Mouse (Mus musculus): ENCODE measurements around the gene Srp72.

GRCm38 (mm10) chr5:77010352-77010751 is 35.9 kb downstream of the Srp72 start:
- TF ChIP-seq TAL1 (IDR thresholded peaks at IDR 0.05; ENCODE audit: low read length) (no peak), GATA1 (IDR thresholded peaks at IDR 0.05; ENCODE audit: low read length) (no peak)

All from erythroblast, embryonic 14.5 days (primary cell).